Mouse (Mus musculus) megakaryocyte progenitor cell, adult 5-6 weeks (primary cell): ENCODE results near the gene Nbl1. TPM values are rescaled to one million over a fixed set of nuclear protein-coding genes. Genes with fewer than 3 reads are reported as not detected.

Experiments used
- ATAC-seq: replicated peaks from 2 replicates; pipeline ENCODE4 v1.8.0; 2016; ENCODE audit warnings: mild to moderate bottlenecking, moderate TSS enrichment, inconsistent platforms; ENCODE audit not compliant: poor library complexity
- total RNA-seq, 2 experiments: library from RNA; stranded (forward) in 1 of 2; stranded (reverse) in 1 of 2; fragments of 157-497, 149-512 nt in 1 of 2; fragments of 200-1000 nt in 1 of 2; gene quantifications; 2 replicates each; pipeline versions ENCODE4 v1.2.3 to v1.2.4; 2015 to 2017

Nbl1 gene
- total RNA-seq (2015) (not detected in 2 replicates), total RNA-seq (2017) (not detected in 2 replicates)

DNA sequence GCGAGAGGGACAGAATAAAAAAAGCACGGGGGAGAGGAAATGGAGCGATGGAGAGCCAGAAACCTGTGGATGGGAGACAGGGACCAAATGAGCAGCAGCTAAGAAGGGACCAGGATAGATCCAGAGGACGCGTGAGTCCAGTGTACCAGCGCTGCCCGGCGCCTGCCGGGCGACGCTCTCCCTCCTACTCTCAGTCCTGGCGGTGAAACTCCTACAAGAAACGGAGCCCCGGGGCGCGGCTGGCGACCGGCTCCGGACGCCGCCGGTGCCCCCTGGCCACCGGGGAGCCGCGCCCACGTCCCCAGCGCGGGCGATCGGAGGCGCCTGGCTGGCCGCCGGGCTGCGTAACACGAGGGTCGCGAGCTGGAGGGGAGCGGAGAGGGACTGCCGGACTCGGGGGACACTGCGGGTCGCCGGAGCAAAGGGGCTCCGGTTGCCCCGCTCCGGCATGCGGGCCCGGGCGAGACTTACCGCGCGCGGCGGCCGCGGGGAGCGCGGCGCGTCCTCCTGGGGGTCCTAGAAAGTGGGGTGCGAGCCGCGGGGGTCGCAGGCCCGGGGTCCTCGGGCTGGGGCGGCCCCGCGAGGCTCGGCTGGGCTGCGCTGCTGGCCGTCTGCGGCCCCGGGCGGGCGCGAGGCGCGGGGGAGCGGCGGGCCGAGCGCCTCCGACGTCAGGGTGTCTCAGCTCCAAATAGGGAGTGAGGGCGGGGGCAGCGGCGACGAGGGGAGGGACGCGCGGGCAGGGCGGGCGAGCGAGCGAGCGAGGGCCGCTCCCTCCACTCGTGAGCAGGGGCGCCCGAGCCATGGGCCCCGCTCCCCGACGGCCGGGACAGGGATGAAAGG, at the start of gene Nbl1:
Nbl1 (minus strand) TSS at position 638 of the 840 bp plus-strand sequence.
- peak; percentile 32; the same call in 1 of the 2 replicates for ATAC-seq

GRCm38 (mm10) chr4:139141785-139142184, 49.0 kb upstream of the Nbl1 start:
- ATAC-seq: peak; percentile 68

DNA sequence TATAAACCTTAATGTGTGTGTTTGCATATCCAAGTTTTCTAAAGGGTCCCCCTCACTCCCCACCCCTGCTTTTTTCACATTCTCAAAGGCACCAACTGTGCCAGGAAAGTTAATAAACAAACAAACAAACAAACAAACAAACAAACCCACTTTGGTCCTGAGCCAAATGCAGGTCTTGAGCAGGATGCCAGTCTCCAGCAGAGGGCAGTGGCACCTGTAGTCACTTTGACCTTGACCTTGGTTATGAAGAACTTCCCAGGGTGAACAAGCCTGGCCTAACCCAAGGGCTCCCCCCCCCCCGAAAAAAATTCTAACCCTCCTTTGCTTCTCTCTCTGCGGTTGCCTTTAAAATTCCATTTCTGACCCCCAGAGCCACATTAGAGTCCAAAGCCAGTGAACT, 47.5 kb upstream of the Nbl1 start:
- peak; percentile 58; the same call in 1 of the 2 replicates for ATAC-seq

GRCm38 (mm10) chr4:139136011-139136410, 43.2 kb upstream of the Nbl1 start:
- no peak for ATAC-seq

GRCm38 (mm10) chr4:139133109-139133508, 40.3 kb upstream of the Nbl1 start:
- ATAC-seq: no peak

DNA sequence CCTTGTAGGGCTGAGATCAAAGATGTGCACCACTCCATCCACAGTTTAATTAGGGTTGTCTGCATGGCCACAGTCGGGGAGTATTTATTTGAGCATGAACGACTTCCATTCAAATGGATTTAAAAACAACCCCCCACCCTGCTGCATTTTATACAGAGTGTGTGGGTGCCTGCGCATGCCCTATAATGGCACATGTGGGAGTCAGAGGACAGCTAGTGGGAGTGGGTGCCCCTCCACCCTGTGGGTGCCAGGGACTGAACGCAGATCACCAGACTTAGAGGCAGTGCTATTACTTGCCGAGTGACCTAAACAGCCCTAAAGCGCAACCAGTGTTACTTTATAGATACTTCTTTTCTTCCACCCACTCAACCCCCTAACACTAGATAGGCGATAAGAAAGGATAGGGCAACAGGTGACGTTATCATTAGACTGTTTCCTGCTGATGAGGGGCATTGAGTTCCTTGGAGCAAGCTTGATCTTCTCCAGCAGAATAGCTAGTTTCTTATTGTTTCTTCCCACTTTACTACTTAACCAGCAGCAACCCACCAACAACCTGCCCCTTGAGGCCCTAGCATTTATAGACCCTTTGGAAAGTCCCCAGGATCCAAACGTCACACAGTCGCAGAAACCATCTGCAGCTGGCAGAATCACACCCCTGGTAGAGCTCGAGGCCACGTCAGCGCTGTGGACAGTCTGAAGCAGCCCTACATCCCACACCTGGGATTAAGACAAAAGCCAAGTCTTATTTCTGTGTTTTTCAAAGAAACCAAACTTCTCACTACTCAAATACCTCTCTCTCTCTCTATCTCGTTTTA, 39.3 kb upstream of the Nbl1 start:
- 0 out of 2 replicates have a peak, but pooled peaks have one; percentile 3 for ATAC-seq

- ATAC-seq: peak; percentile 95
These were observed 38.1 kb upstream of the Nbl1 start, which contains the start of gene Minos1 for GRCm38 (mm10) chr4:139130701-139131549. TSS of gene Minos1 (minus strand) at chr4:139131113.

DNA sequence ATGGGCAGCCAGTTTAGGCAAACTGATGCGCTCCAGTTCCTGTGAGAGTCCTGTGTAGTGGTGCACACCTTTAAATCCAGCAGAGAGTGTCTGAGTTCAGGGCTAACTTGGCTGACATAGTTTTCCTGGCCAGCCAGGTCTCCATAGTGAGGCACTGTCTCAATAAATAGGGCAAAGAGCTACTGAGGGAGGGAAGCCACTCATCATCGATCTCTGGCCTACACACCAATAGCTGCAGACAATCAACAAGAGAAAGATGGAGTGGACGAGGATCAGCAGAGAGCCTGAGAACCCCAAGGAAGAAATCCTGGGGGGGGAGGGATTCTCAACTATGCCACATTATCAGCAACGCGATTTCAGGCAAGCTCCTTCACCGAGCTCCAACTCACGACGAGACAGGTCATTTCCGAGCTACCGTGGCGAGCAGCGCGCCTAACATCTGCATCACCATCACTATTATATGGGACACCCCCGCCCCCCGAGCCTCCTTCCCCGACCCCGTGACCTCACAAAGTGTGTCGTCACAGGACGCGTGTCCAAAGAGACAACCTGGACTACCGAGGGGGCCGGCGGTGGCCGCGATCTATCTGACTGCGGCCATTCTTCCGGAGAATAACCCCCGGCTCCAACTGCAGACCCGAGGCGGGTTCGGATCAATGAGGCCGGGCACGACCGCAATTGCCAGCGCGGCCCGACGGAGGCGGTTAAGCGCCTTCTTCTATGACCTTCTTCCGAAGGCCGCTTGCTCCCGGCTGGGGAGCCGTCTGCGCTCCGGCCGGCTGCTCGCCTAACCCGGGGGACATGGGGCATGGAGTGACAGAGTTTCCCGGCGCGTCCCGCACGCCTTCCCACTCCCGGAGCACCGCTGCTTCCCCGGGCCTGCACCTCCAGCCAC, 37.3 kb upstream of the Nbl1 start:
- peak; percentile 45 for ATAC-seq

DNA sequence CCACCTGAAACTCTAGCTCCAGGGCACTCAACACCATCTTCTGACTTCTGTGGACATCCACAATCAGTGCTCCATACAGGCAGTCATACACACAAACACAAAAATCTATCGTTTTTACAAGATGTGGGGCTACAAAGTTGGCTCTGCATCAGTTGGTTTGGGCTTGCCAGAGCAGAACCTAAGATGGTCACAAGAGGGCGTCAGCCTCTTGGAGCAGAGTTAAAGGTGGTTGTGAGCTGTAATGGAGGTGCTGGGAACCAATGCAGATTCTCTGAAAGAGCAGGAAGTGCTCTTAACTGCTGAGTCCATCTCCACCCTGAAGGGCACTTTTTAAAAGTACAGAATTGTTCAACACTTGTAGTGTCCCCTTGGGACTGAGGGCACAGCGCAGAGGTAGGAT, 33.7 kb upstream of the Nbl1 start:
- ATAC-seq: no peak

DNA sequence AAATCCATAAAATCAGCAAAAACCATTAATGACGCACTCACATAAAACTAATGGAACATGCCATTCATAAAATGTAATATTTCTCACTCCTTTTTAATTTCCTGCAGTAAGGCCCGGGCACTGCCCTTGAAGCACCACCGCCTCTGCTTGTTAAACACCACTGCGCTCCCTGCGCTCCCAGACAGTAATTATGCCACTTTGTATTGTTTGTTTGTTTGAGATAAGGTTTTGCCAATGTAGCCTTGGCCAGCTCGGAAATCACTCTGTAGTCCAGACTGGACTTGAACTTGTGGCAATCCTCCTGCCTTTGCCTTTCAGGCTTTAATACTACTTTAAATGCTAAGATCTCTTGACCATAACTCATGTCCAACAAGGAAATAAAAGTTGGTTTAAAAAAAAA, 32.1 kb upstream of the Nbl1 start:
- ATAC-seq: no peak

DNA sequence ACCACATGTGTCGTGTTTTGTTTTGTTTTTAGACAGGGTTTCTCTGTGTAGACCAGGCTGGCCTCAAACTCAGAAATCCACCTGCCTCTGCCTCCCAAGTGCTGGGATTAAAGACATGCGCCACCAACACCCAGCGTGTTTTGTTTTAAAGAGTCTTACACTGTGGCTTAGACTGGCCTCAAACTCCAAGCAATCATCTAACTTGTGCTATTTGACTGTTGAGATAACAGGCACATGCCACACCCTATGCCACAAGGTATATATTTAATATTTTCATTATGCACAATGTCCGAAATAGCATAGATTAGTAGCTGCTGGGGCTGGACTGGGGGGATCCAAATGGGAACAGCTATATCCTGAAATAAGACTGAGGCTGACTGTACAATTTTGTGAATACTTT, 29.8 kb upstream of the Nbl1 start:
- ATAC-seq: peak; percentile 37

- no peak for ATAC-seq
These were observed 28.2 kb upstream of the Nbl1 start for GRCm38 (mm10) chr4:139120998-139121397.

GRCm38 (mm10) chr4:139120281-139120814, 27.6 kb upstream of the Nbl1 start:
- ATAC-seq: no peak

GRCm38 (mm10) chr4:139116356-139117063, 23.7 kb upstream of the Nbl1 start:
- ATAC-seq: peak; percentile 88

DNA sequence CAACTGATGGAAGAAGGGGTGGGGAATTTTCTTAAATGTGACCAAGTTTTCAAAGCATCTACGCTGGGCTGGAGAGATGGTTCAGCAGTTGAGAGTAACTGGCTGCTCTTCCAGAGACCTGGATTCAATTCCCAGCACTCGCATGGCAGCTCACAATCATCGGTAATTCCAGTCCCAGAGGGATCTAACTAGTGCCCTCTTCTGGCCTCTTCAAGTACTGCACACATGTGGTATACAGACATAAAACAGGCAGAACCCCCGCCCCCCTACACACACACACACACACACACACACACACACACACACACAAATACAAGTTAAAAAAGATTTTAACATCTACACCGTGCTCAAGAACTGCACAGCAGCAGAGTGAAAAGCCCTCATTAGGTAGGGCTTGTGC, 22.9 kb upstream of the Nbl1 start:
- ATAC-seq: no peak

DNA sequence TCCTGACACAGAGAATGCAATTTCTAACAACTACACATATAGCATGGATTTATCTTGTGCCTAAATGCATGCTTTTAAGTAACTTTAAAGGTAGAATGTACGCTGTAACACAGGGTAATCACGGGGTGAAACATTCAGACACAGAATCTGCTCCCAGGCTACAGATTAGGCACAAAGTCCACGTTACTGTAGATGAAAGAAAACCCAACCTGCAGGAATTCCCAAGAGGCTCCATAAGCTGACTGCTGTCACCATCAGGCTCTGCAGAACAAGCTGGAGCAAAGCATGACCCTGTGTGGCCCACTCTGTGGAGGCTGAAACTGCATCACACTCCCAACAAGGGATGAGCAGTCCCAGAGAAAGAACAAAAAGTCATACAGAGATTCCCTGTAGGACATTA, 19.7 kb upstream of the Nbl1 start:
- ATAC-seq: no peak

- ATAC-seq: no peak
These were observed 18.6 kb upstream of the Nbl1 start for GRCm38 (mm10) chr4:139111421-139111820.

- ATAC-seq: peak; percentile 79
These were observed 18.1 kb upstream of the Nbl1 start for GRCm38 (mm10) chr4:139110858-139111257.

GRCm38 (mm10) chr4:139105453-139105852, 12.7 kb upstream of the Nbl1 start:
- no peak for ATAC-seq
